Mouse (Mus musculus) liver, embryonic 15.5 days (tissue): ENCODE data around the gene Olfr166. TPM values are rescaled to one million over a fixed set of nuclear protein-coding genes. Genes with fewer than 3 reads are reported as not detected.
"Not testable (repeated sequence)": the region's sequence is repeated elsewhere in the genome, so short reads cannot be mapped to it uniquely, and the experiment has no call there.

Source experiments
- ATAC-seq: fragments of 200-750 bp; cut with Nextera tagmentation; 2 replicates; pipeline ENCODE4 v1.8.0; 2017; ENCODE audit warnings: moderate number of reproducible peaks, mild to moderate bottlenecking, moderate library complexity; ENCODE audit not compliant: insufficient read depth
- H3K27ac ChIP-seq: fragments of 300-500 bp; sonication (generic); replicated peaks from 2 replicates; pipeline ENCODE4 v1.5.1; 2015; ENCODE audit warnings: mild to moderate bottlenecking, inconsistent platforms
- H3K27me3 ChIP-seq: fragments of 300-500 bp; sonication (generic); 2 replicates; pipeline ENCODE4 v1.6.1; 2015; ENCODE audit warnings: mild to moderate bottlenecking, inconsistent platforms
- H3K36me3 ChIP-seq: fragments of 300-500 bp; sonication (generic); replicated peaks from 2 replicates; pipeline ENCODE4 v1.6.1; 2015; ENCODE audit warnings: moderate library complexity, mild to moderate bottlenecking, inconsistent platforms
- H3K4me1 ChIP-seq: fragments of 300-500 bp; sonication (generic); replicated peaks from 2 replicates; pipeline ENCODE4 v1.6.1; 2015; ENCODE audit warnings: inconsistent platforms
- H3K4me2 ChIP-seq: fragments of 300-500 bp; sonication (generic); 2 replicates; pipeline ENCODE4 v1.6.1; 2015; ENCODE audit warnings: moderate library complexity, mild to moderate bottlenecking, inconsistent platforms
- H3K4me3 ChIP-seq: fragments of 300-500 bp; sonication (generic); replicated peaks from 2 replicates; pipeline ENCODE4 v1.5.1; 2015; ENCODE audit warnings: mild to moderate bottlenecking, inconsistent platforms
- H3K9ac ChIP-seq: fragments of 300-500 bp; sonication (generic); 2 replicates; pipeline ENCODE4 v1.6.1; 2015; ENCODE audit warnings: moderate library complexity, mild to moderate bottlenecking, inconsistent platforms
- H3K9me3 ChIP-seq: fragments of 300-500 bp; sonication (generic); replicated peaks from 2 replicates; pipeline ENCODE4 v1.6.1; 2016; ENCODE audit warnings: inconsistent platforms
- WGBS: fragments of 180-500 bp; shearing (Covaris S2); methylation state at CpG from one replicate; pipeline ENCODE4 v1.1.7; 2015; ENCODE audit warnings: mixed read lengths; ENCODE audit not compliant: insufficient replicate concordance; 5-methylcytosine and 5-hydroxymethylcytosine counted together
- polyA plus RNA-seq: library from polyadenylated mRNA; unstranded; fragments of >200 nt; fragmentation: Nextera tagmentation; extraction: Ambion mirVana; gene quantifications from 2 replicates; pipeline ENCODE4 v1.2.1, GENCODE M21; 2015

Olfr166 gene
- not detected in 2 replicates for polyA plus RNA-seq

DNA sequence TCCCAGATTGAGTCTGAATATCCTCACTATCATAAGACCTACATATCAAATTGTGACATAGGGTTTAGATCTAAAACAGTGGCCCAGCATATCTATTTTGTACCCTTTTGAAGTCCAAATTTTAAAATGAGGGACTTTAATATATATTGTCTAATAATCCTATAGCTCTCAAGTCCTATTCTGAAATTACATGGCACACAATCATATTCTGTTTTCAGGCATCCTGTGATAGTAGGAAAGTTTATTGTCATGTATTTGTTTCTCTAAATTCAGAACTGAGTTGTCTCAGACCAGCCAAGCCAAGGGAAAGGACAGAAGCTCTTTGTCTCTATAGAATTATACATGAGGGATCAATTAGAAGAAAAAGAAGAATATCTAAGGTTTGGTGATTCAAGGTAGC is at the start of gene Olfr166:
TSS of gene Olfr166 (plus strand) at position 301 of the 400 bp plus-strand sequence.
- Histone ChIP-seq H3K4me3 (no peak within 1 kb of the TSS), H3K9me3 (no peaks in the 10 kb centered on the region), H3K9ac (no peak within 1 kb of the TSS), H3K27ac (no peak within 1 kb of the TSS), H3K4me2 (no peak within 1 kb of the TSS), H3K27me3 (no peaks in the 10 kb centered on the region), H3K4me1 (no peaks in the 10 kb centered on the region), H3K36me3 (no peaks in the 10 kb centered on the region)
- no peak for ATAC-seq

DNA sequence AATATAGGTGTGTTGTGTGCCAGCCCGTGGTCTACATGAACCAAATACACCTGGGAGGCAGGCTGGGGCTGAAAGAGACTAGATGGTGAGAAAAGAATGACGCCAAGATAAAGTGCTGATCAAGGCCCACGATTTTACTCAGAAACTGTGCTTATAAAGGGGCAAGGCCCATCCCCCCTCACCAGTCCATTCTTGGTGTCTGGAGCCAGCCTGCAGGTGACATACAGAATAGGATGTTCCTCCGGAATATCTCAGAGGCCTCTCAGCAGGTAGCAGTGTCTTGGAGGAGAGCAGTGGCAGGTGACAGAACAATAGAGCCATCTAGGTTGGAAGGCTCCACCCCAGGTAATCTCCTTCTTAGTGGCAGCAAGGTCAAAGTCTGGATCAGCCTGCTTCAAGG is 24.8 kb upstream of the Olfr166 start:
- not testable (repeated sequence) for H3K27ac ChIP-seq, H3K27me3 ChIP-seq, H3K4me3 ChIP-seq, H3K36me3 ChIP-seq, ATAC-seq, H3K4me2 ChIP-seq, H3K4me1 ChIP-seq, H3K9ac ChIP-seq, H3K9me3 ChIP-seq
- WGBS = 52% methylated on average over 4 of the region's 4 CpGs

DNA sequence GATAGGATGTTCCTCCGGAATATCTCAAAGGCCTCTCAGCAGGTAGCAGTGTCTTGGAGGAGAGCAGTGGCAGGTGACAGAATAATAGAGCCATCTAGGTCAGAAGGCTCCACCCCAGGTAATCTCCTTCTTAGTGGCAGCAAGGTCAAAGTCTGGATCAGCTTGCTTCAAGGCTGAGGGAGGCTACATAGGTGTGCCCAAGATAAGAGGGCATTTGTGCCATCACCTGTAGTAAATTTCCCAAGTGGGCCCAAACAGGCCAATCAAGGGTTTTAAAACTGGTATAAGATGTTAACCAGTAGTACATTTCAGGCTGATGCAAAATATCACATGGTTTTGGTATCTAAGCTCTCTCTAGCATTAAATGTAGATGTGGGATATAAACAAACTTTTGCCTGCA is 19.1 kb upstream of the Olfr166 start:
- Histone ChIP-seq H3K4me1 (no peaks in the 10 kb centered on the region), H3K9me3 (no peaks in the 10 kb centered on the region), H3K27me3 (no peaks in the 10 kb centered on the region), H3K36me3 (no peaks in the 10 kb centered on the region), H3K9ac (no peak overlapping the region), H3K4me3 (no peak overlapping the region), H3K27ac (no peak overlapping the region), H3K4me2 (no peak overlapping the region)
- WGBS = 45% methylated on average over 1 of the region's 1 CpGs
- no peak for ATAC-seq

DNA sequence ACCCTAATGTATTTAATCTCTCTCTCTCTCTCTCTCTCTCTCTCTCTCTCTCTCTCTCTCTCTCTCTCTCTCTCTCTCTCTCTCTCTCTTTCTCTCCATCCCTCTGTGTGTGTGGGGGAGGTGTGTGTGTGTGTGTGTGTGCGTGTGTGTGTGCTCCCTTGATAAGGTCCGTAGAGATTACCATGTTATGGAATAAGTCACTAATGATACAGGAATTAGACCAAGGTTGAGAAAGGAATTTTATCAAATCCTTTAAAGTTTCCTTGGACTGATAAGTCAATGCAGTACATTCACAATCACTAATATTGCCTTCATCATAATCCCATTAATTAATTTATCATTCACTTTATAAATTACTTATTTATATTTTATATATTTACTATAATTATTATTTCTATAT is 38.7 kb downstream of the Olfr166 start, which contains the start of gene Olfr167:
TSS of gene Olfr167 (minus strand) at position 101 of the 400 bp plus-strand sequence.
- no peak within 1 kb of the TSS for H3K9ac ChIP-seq
- H3K27ac ChIP-seq = no peak within 1 kb of the TSS
- H3K4me1 ChIP-seq = no peaks in the 10 kb centered on the region
- no peaks in the 10 kb centered on the region for H3K36me3 ChIP-seq
- H3K27me3 ChIP-seq = no peaks in the 10 kb centered on the region
- ATAC-seq = no peak
- H3K4me3 ChIP-seq = no peak within 1 kb of the TSS
- 58% methylated on average over 2 of the region's 2 CpGs for WGBS
- no peak within 1 kb of the TSS for H3K4me2 ChIP-seq
- no peaks in the 10 kb centered on the region for H3K9me3 ChIP-seq

DNA sequence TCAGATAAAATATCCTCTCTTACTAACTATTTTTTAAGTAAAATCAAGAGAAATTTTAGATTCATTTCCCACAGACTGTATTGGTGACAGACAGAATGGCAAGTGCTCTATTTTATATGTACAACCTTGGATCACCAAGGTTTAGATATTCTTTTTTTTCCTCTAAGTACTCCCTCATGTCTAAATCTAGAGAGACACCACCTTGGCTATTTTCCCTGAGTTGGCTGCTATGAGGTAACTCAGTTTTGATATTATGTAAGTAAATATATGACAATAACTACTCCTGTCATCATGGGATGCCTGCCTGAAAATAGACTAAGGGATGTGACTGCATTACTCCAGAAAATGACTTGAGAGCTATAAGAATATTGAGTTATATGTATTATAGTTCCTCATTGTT is 52.0 kb downstream of the Olfr166 start, which contains the start of gene Olfr168:
TSS of gene Olfr168 (minus strand) at position 101 of the 400 bp plus-strand sequence.
- Histone ChIP-seq H3K27me3 (no peaks in the 10 kb centered on the region), H3K9me3 (no peaks in the 10 kb centered on the region), H3K9ac (no peak within 1 kb of the TSS), H3K4me3 (no peak within 1 kb of the TSS), H3K27ac (no peak within 1 kb of the TSS), H3K4me2 (no peak within 1 kb of the TSS), H3K36me3 (no peaks in the 10 kb centered on the region), H3K4me1 (no peaks in the 10 kb centered on the region)
- no peak for ATAC-seq

Other genes with a start within 250 kb of the Olfr166 start
- not detected in 2 replicates for gene Olfr164, start 169.6 kb upstream of the Olfr166 start, polyA plus RNA-seq
- not detected in 2 replicates for gene Olfr165, start 60.6 kb upstream of the Olfr166 start, polyA plus RNA-seq
- not detected in 2 replicates for gene Olfr167, start 38.6 kb downstream of the Olfr166 start, polyA plus RNA-seq
- gene Olfr168, start 51.9 kb downstream of the Olfr166 start, polyA plus RNA-seq = not detected in 2 replicates
- gene Olfr169, start 88.1 kb downstream of the Olfr166 start, polyA plus RNA-seq = not detected in 2 replicates
- not detected in 2 replicates for gene Olfr170, start 128.2 kb downstream of the Olfr166 start, polyA plus RNA-seq
- not detected in 2 replicates for gene Olfr171, start 146.2 kb downstream of the Olfr166 start, polyA plus RNA-seq
- not detected in 2 replicates for gene Lamp3, start 222.7 kb downstream of the Olfr166 start, polyA plus RNA-seq